Mouse (Mus musculus) bone marrow, adult 2 months (tissue): ENCODE data around the gene Phc2.

ENCODE experiments used
- CTCF ChIP-seq: fragments of 200-500 bp; IDR thresholded peaks from 2 replicates; pipeline ENCODE4 v1.5.1; 2011; ENCODE audit warnings: low read length, control low read depth; ENCODE audit not compliant: control insufficient read depth, insufficient read depth
- POLR2A ChIP-seq: fragments of 200-500 bp; IDR thresholded peaks from 2 replicates; pipeline ENCODE4 v1.6.1; 2011; ENCODE audit warnings: low read depth, mild to moderate bottlenecking, control low read depth, low read length, borderline replicate concordance; ENCODE audit not compliant: control insufficient read depth

GRCm38 (mm10) chr4:128768120-128768519, 113.6 kb downstream of the Phc2 start:
- TF ChIP-seq POLR2A (no peak), CTCF (no peak)
